Comparison of ENCODE assay signal across 9 mouse cellular contexts in genomic region chr11:73015391-73016102, GRCm38 (mm10). TPM values are rescaled to one million over a fixed set of nuclear protein-coding genes. Genes with fewer than 3 reads are reported as not detected.
DNase-seq lines count a peak whose midpoint lies in the region; ATAC-seq and TF ChIP-seq lines count a peak whose summit lies in the region.
"Had no signal": no experiment of that assay in that cellular context is flagged by ENCODE, and none has a peak within 500 bp of the region (broad histone marks: within the 10 kb centered on the region; RNA-seq: fewer than 3 reads in every experiment).

No protein-coding gene starts in this region.

- no peaks in the 10 kb centered on the region for H3K36me3 ChIP-seq in forebrain, embryonic 13.5 days (ENCODE audit: poor library complexity, severe bottlenecking)

- intact Hi-C loops in left cerebral cortex, postnatal 36 days (cut with DNase I) = loop anchor here (5.0 kb wide), 1 partner anchor 408 kb away; the partner anchor contains the start of gene Ube2g1

- no peak overlapping the region for H3K9ac ChIP-seq in forebrain, embryonic 13.5 days

- H3K27me3 ChIP-seq in forebrain, embryonic 13.5 days = peaks cover 18% of the 10 kb centered on the region
- H3K27me3 ChIP-seq: Patski had no signal

- H3K27ac ChIP-seq in layer of hippocampus, adult 2 months = peak overlapping the region; percentile 93
- no peak overlapping the region for H3K27ac ChIP-seq in forebrain, embryonic 13.5 days

- no peak for TF ChIP-seq CTCF in layer of hippocampus, adult 2 months (conservative IDR thresholded peaks at IDR 0.05)

- H3K9me3 ChIP-seq in forebrain, embryonic 13.5 days (replicated peaks) = no peaks in the 10 kb centered on the region

- no peak for ATAC-seq in forebrain, embryonic 13.5 days
- no peak for ATAC-seq in inflammation-experienced regulatory T-cells, adult 6 months
- ATAC-seq: Patski had no signal

- no peak overlapping the region for H3K4me2 ChIP-seq in forebrain, embryonic 13.5 days

- peaks cover 22% of the 10 kb centered on the region for H3K4me1 ChIP-seq in forebrain, embryonic 13.5 days

- H3K4me3 ChIP-seq in layer of hippocampus, adult 2 months = no peak overlapping the region
- no peak overlapping the region for H3K4me3 ChIP-seq in forebrain, embryonic 13.5 days

- WGBS in forebrain, embryonic 13.5 days = 71% methylated on average over 5 of the region's 5 CpGs

- no peak for DNase-seq in layer of hippocampus, adult 2 months (ENCODE audit: low spot score in 2 of 2)
- no peak for DNase-seq in layer of hippocampus, postnatal 14 days (ENCODE audit: low spot score in 2 of 2)
- DNase-seq in adrenal gland, adult 2 months = peak; percentile 46
- peak; percentile 86 for DNase-seq in cerebellum, adult 9-11 months
- peak; percentile 46 to 58 for DNase-seq in left cerebral cortex, postnatal 36 days (ENCODE audit: low spot score in 2 of 2)
- DNase-seq in embryo, embryonic 11 days = no peak

RNA-seq across cellular contexts. Expression of gene Camkk1, which starts 3.3 kb away (rescaled TPM):
- 100 to 1,000 TPM; 173 to 177 TPM for total RNA-seq in layer of hippocampus, adult 2 months (2021)
- 10 to 100 TPM; 80.5 to 82.7 TPM for total RNA-seq in layer of hippocampus, postnatal 14 days (2021)
- total RNA-seq in adrenal gland, adult 2 months (2021) = 1 to 10 TPM; 1.8 to 9.8 TPM
- 2.2 and 3.2 TPM in 2 replicates for polyA plus RNA-seq in adrenal gland, adult 2 months (2012; rRNA removed)
- 100 to 1,000 TPM; 102 to 106 TPM for total RNA-seq in left cerebral cortex, postnatal 36 days (2021)
- 10.3 and 11.8 TPM in 2 replicates for polyA plus RNA-seq in forebrain, embryonic 13.5 days (2015; fragmentation: Nextera tagmentation; extraction: Ambion mirVana)
- polyA plus RNA-seq in inflammation-experienced regulatory T-cells, adult 6 months (2017; shearing (Covaris generic)) = 1 to 10 TPM in 2 of 3 experiments, under 1 TPM in 1; 0.92 to 3.2 (median 3.0) TPM

RNA-seq across cellular contexts. Expression of gene P2rx1, which starts 16.6 kb away (rescaled TPM):
- under 1 TPM; 0.15 to 0.44 TPM for total RNA-seq in layer of hippocampus, adult 2 months (2021)
- under 1 TPM; 0.65 to 0.83 TPM for total RNA-seq in layer of hippocampus, postnatal 14 days (2021)
- total RNA-seq in adrenal gland, adult 2 months (2021) = under 1 TPM; 0.40 to 0.55 TPM
- 0.85 and 1.0 TPM in 2 replicates for polyA plus RNA-seq in adrenal gland, adult 2 months (2012; rRNA removed)
- total RNA-seq in left cerebral cortex, postnatal 36 days (2021) = under 1 TPM; 0.36 to 0.62 TPM
- polyA plus RNA-seq in forebrain, embryonic 13.5 days (2015; fragmentation: Nextera tagmentation; extraction: Ambion mirVana) = 0.25 and 0.46 TPM in 2 replicates
- polyA plus RNA-seq in inflammation-experienced regulatory T-cells, adult 6 months (2017; shearing (Covaris generic)) = not detected
- polyA plus RNA-seq: Patski had no signal

RNA-seq across cellular contexts. Expression of gene Ncbp3, which starts 32.0 kb away (rescaled TPM):
- total RNA-seq in layer of hippocampus, adult 2 months (2021) = 10 to 100 TPM; 10.6 to 11.8 TPM
- 1 to 10 TPM; 9.4 to 9.7 TPM for total RNA-seq in layer of hippocampus, postnatal 14 days (2021)
- total RNA-seq in adrenal gland, adult 2 months (2021) = 1 to 10 TPM; 9.4 to 9.5 TPM
- polyA plus RNA-seq in adrenal gland, adult 2 months (2012; rRNA removed) = 1.6 and 1.7 TPM in 2 replicates
- 10 to 100 TPM in 1 of 2 experiments, 1 to 10 TPM in 1; 7.5 to 10.6 TPM for total RNA-seq in left cerebral cortex, postnatal 36 days (2021)
- polyA plus RNA-seq in forebrain, embryonic 13.5 days (2015; fragmentation: Nextera tagmentation; extraction: Ambion mirVana) = 12.8 and 13.4 TPM in 2 replicates
- polyA plus RNA-seq in inflammation-experienced regulatory T-cells, adult 6 months (2017; shearing (Covaris generic)) = 10 to 100 TPM; 12.6 to 21.1 (median 19.4) TPM

RNA-seq across cellular contexts. Expression of gene Atp2a3, which starts 54.6 kb away (rescaled TPM):
- 1 to 10 TPM; 5.4 to 6.2 TPM for total RNA-seq in layer of hippocampus, adult 2 months (2021)
- 1 to 10 TPM; 7.9 to 8.1 TPM for total RNA-seq in layer of hippocampus, postnatal 14 days (2021)
- 10 to 100 TPM in 1 of 2 experiments, 1 to 10 TPM in 1; 7.2 to 11.6 TPM for total RNA-seq in adrenal gland, adult 2 months (2021)
- polyA plus RNA-seq in adrenal gland, adult 2 months (2012; rRNA removed) = 11.3 and 11.9 TPM in 2 replicates
- 1 to 10 TPM; 5.9 to 6.0 TPM for total RNA-seq in left cerebral cortex, postnatal 36 days (2021)
- polyA plus RNA-seq in forebrain, embryonic 13.5 days (2015; fragmentation: Nextera tagmentation; extraction: Ambion mirVana) = 0.40 and 0.47 TPM in 2 replicates
- polyA plus RNA-seq in inflammation-experienced regulatory T-cells, adult 6 months (2017; shearing (Covaris generic)) = 100 to 1,000 TPM in 1 of 3 experiments, 10 to 100 TPM in 2; 61.5 to 121 (median 72.5) TPM

Comparison
In these comparisons a context has a peak if more than half of its experiments do, and no peak if none do; other contexts are left out.
1. DNase-seq: peak in adrenal gland, adult 2 months (single experiment), cerebellum, adult 9-11 months (single experiment) and left cerebral cortex, postnatal 36 days (2 of 2); none in layer of hippocampus, adult 2 months (0 of 2), layer of hippocampus, postnatal 14 days (0 of 2) and embryo, embryonic 11 days (single experiment).
2. RNA of gene Camkk1, which starts 3.3 kb away (total RNA-seq): 173 to 177 TPM in layer of hippocampus, adult 2 months, 102 to 106 TPM in left cerebral cortex, postnatal 36 days and 80.5 to 82.7 TPM in layer of hippocampus, postnatal 14 days; 1.8 to 9.8 TPM in adrenal gland, adult 2 months; every median in the first group is over 4 times any median in the second.